Mouse (Mus musculus) hindbrain, embryonic 11.5 days (tissue): ENCODE data around the gene Amdhd1. TPM values are rescaled to one million over a fixed set of nuclear protein-coding genes. Genes with fewer than 3 reads are reported as not detected.

ENCODE experiments used
- ATAC-seq: fragments of 200-750 bp; cut with Nextera tagmentation; 2 replicates; pipeline ENCODE4 v1.8.0; 2017; ENCODE audit warnings: mild to moderate bottlenecking, moderate TSS enrichment, moderate library complexity; ENCODE audit not compliant: low FRiP score
- DNase-seq: peaks from one replicate; pipeline ENCODE4 v3.0.0-alpha.2; 2015; ENCODE audit warnings: low spot score
- H3K27ac ChIP-seq: fragments of 300-500 bp; sonication (generic); 2 replicates; pipeline ENCODE4 v1.5.1; 2014; ENCODE audit warnings: mild to moderate bottlenecking, low read depth, low read length
- H3K27me3 ChIP-seq: fragments of 300-500 bp; sonication (generic); 2 replicates; pipeline ENCODE4 v1.6.1; 2014; ENCODE audit warnings: mild to moderate bottlenecking, low read length, moderate library complexity, mixed read lengths; ENCODE audit not compliant: control insufficient read depth, insufficient read depth
- H3K36me3 ChIP-seq: fragments of 300-500 bp; sonication (generic); 2 replicates; pipeline ENCODE4 v1.6.1; 2014; ENCODE audit warnings: mild to moderate bottlenecking, low read length, moderate library complexity, mixed read lengths; ENCODE audit not compliant: control insufficient read depth, insufficient read depth
- H3K4me1 ChIP-seq: fragments of 300-500 bp; sonication (generic); replicated peaks from 2 replicates; pipeline ENCODE4 v1.6.1; 2014; ENCODE audit warnings: low read length, mixed read lengths; ENCODE audit not compliant: control insufficient read depth, insufficient read depth
- H3K4me2 ChIP-seq: fragments of 300-500 bp; sonication (generic); replicated peaks from 2 replicates; pipeline ENCODE4 v1.6.1; 2014; ENCODE audit warnings: mild to moderate bottlenecking, low read depth, low read length
- H3K4me3 ChIP-seq: fragments of 300-500 bp; sonication (generic); 2 replicates; pipeline ENCODE4 v1.5.1; 2014; ENCODE audit warnings: low read depth, low read length
- H3K9ac ChIP-seq: fragments of 300-500 bp; sonication (generic); 2 replicates; pipeline ENCODE4 v1.6.1; 2014; ENCODE audit warnings: low read depth, low read length
- H3K9me3 ChIP-seq: fragments of 300-500 bp; sonication (generic); 2 replicates; pipeline ENCODE4 v1.6.1; 2016; ENCODE audit warnings: low read length; ENCODE audit not compliant: control insufficient read depth
- WGBS: fragments of 180-500 bp; shearing (Covaris S2); extraction: QIAGEN DNeasy Blood & Tissue Kit; methylation state at CpG from one replicate; pipeline ENCODE4 v1.1.7; 2014; 5-methylcytosine and 5-hydroxymethylcytosine counted together
- polyA plus RNA-seq: library from polyadenylated mRNA; unstranded; fragments of >200 nt; fragmentation: Nextera tagmentation; extraction: Ambion mirVana; gene quantifications from 2 replicates; pipeline ENCODE4 v1.2.1, GENCODE M21; 2014

The Amdhd1 gene
- polyA plus RNA-seq, 1 experiment from 2014 or later = not detected

DNA sequence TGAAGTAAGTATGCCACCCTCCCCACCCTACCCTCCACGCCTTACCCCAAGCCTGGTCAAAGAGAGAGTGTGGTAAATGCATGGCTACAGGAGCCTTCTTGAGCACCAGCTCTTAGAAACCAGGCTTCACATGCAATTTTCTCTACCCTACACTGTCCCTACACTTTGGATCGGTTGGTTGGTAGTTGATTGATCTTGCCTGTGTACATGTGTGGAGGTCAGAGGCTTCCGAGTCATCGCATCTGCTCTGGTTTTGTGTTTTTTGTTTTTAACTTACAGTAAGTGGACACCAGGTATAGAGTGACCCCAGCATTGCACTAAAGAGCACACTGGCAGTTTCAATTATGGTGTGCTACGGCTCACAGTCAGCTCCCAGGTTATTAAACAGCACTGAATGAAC, 4.3 kb upstream of the Amdhd1 start:
- H3K9ac ChIP-seq = no peak overlapping the region
- H3K36me3 ChIP-seq = no peaks in the 10 kb centered on the region
- ATAC-seq (no peak), DNase-seq (no peak)
- no peaks in the 10 kb centered on the region for H3K27me3 ChIP-seq
- H3K4me1 ChIP-seq = no peaks in the 10 kb centered on the region
- no peak overlapping the region for H3K4me3 ChIP-seq
- no peaks in the 10 kb centered on the region for H3K9me3 ChIP-seq
- 84% methylated on average over 5 of the region's 5 CpGs for WGBS
- H3K27ac ChIP-seq = no peak overlapping the region
- H3K4me2 ChIP-seq = no peak overlapping the region

- Histone ChIP-seq H3K9ac (no peak overlapping the region), H3K27me3 (no peaks in the 10 kb centered on the region), H3K4me1 (no peaks in the 10 kb centered on the region), H3K27ac (no peak overlapping the region), H3K4me2 (no peak overlapping the region), H3K36me3 (no peaks in the 10 kb centered on the region), H3K9me3 (no peaks in the 10 kb centered on the region), H3K4me3 (no peak overlapping the region)
- ATAC-seq = no peak
- no peak for DNase-seq
- WGBS = 52% methylated on average over 6 of the region's 6 CpGs
Observed at GRCm38 (mm10) chr10:93543176-93543575, 3.3 kb upstream of the Amdhd1 start.

DNA sequence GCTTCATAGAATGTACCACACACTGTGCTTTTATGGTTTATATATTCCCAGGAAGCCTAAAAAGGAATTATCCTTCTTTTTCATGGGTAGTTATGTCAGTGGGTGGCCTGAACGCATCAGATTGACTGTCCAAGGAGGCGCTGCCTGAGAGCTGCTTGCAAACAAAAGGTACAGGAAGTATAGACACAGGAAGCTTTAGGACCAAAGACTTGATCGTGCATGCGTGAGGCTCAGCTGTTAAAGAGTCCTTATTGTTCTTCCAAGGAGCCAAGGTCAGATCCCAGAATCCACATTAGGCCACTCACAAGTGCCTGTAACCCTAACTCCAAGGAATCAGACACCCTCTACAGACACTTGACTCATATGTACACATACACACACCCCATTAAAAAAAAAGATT, 2.5 kb upstream of the Amdhd1 start:
- Histone ChIP-seq H3K4me1 (no peaks in the 10 kb centered on the region), H3K27me3 (no peaks in the 10 kb centered on the region), H3K9ac (no peak overlapping the region), H3K4me2 (no peak overlapping the region), H3K4me3 (no peak overlapping the region), H3K27ac (no peak overlapping the region), H3K9me3 (no peaks in the 10 kb centered on the region), H3K36me3 (no peaks in the 10 kb centered on the region)
- DNase-seq = no peak
- WGBS = 48% methylated on average over 4 of the region's 4 CpGs
- no peak for ATAC-seq

GRCm38 (mm10) chr10:93541585-93541984, 1.8 kb upstream of the Amdhd1 start:
- H3K27me3 ChIP-seq = no peaks in the 10 kb centered on the region
- H3K9ac ChIP-seq = no peak overlapping the region
- no peaks in the 10 kb centered on the region for H3K9me3 ChIP-seq
- 90% methylated on average over 1 of the region's 1 CpGs for WGBS
- H3K27ac ChIP-seq = no peak overlapping the region
- H3K4me1 ChIP-seq = no peaks in the 10 kb centered on the region
- ATAC-seq (no peak), DNase-seq (no peak)
- H3K4me2 ChIP-seq = no peak overlapping the region
- H3K4me3 ChIP-seq = no peak overlapping the region
- no peaks in the 10 kb centered on the region for H3K36me3 ChIP-seq

GRCm38 (mm10) chr10:93540431-93541210, 788 bp upstream of the Amdhd1 start, which contains the start of gene Ccdc38:
Gene Ccdc38, plus strand, starts transcription at chr10:93540632.
- peak within 1 kb of the TSS; percentile 33; the same call in 1 of the 2 replicates for H3K9ac ChIP-seq
- H3K36me3 ChIP-seq = no peaks in the 10 kb centered on the region
- no peaks in the 10 kb centered on the region for H3K27me3 ChIP-seq
- peak within 1 kb of the TSS; percentile 73 for H3K4me2 ChIP-seq
- WGBS = 71% methylated on average over 17 of the region's 17 CpGs
- peak within 1 kb of the TSS; percentile 28 for H3K4me3 ChIP-seq
- no peaks in the 10 kb centered on the region for H3K4me1 ChIP-seq
- DNase-seq (no peak), ATAC-seq (peak; percentile 19; the same call in 1 of the 2 replicates)
- no peak within 1 kb of the TSS for H3K27ac ChIP-seq
- no peaks in the 10 kb centered on the region for H3K9me3 ChIP-seq

DNA sequence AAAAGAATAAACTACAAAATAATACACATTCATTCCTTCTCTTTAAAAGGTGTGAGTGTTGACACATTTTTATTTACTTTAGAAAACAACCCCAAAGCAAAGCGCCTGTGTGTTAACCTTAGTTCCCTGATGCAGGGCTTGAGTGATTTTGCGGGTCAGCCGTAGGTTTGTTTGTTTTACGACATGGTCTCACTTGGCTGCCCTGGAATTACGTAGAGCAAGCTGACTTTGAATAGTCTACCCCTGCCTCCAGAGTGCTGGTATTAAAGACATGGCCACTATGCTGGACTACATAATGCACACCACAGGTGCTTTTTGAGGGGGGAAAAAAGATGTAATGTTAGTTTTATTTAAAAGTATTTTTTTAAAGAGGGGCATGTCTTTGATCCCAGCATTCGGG, 1.0 kb downstream of the Amdhd1 start:
- ATAC-seq (no peak), DNase-seq (no peak)
- Histone ChIP-seq H3K27ac (no peak overlapping the region), H3K4me1 (no peaks in the 10 kb centered on the region), H3K9ac (no peak overlapping the region), H3K4me3 (no peak overlapping the region), H3K36me3 (no peaks in the 10 kb centered on the region), H3K9me3 (no peaks in the 10 kb centered on the region), H3K27me3 (no peaks in the 10 kb centered on the region), H3K4me2 (no peak overlapping the region)
- WGBS = 54% methylated on average over 6 of the region's 6 CpGs

GRCm38 (mm10) chr10:93538287-93538686, 1.5 kb downstream of the Amdhd1 start:
- DNase-seq (no peak), ATAC-seq (no peak)
- Histone ChIP-seq H3K4me2 (no peak overlapping the region), H3K9me3 (no peaks in the 10 kb centered on the region), H3K27me3 (no peaks in the 10 kb centered on the region), H3K4me3 (no peak overlapping the region), H3K27ac (no peak overlapping the region), H3K4me1 (no peaks in the 10 kb centered on the region), H3K36me3 (no peaks in the 10 kb centered on the region), H3K9ac (no peak overlapping the region)
- WGBS = 88% methylated on average over 2 of the region's 2 CpGs

DNA sequence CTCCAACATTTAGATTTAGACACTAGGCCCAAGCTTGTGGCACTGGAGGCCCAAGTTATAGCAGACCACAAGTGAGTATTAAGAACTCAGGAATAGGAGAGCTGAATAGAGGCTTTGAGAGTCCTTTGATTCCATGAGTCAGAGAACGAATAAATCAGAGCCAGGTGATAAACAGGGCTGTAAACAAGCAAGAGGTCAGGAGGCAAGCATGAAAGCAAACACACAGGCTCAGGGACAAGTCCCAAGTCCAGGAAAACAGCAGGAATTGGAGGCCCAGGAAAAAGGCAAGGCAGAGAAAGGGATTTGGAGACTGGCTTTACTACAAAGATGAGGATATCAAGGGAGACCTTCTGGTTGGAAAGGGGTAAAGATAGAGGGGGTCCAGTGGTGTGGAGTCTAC, 14.5 kb downstream of the Amdhd1 start:
- WGBS = 79% methylated on average over 1 of the region's 1 CpGs

DNA sequence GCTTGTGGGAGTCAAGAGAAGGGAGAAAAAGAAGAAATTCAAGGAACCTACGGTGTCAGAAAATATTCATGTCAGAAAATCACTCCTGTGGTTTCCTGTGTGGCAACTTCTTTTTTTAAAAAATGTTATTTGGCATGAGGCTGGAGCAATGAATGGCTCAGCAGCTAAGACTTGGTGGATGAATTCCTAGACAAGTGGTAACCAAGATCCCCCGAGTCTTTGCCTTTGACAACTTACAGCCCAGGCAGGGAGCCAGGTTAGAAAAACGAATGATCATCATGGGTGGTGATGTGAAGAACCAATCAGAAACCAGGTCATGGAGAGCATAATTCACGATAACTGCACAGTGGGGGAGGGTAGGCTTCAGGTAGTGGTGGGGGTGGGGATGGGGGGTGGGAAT, 18.8 kb downstream of the Amdhd1 start:
- Histone ChIP-seq H3K4me3 (no peak overlapping the region), H3K36me3 (no peaks in the 10 kb centered on the region), H3K9me3 (no peaks in the 10 kb centered on the region), H3K4me2 (no peak overlapping the region), H3K27me3 (no peaks in the 10 kb centered on the region), H3K4me1 (no peaks in the 10 kb centered on the region), H3K9ac (no peak overlapping the region), H3K27ac (no peak overlapping the region)
- ATAC-seq (no peak), DNase-seq (no peak)
- WGBS = 67% methylated on average over 4 of the region's 4 CpGs

More for the DNA sequence above, 14.5 kb downstream of the Amdhd1 start:
- H3K4me3 ChIP-seq = no peak overlapping the region
- H3K36me3 ChIP-seq = no peaks in the 10 kb centered on the region
- ATAC-seq = no peak
- no peaks in the 10 kb centered on the region for H3K4me1 ChIP-seq
- H3K9ac ChIP-seq = no peak overlapping the region
- H3K27ac ChIP-seq = no peak overlapping the region
- no peaks in the 10 kb centered on the region for H3K27me3 ChIP-seq
- no peak for DNase-seq
- H3K9me3 ChIP-seq = no peaks in the 10 kb centered on the region
- H3K4me2 ChIP-seq = no peak overlapping the region
